Mouse (Mus musculus) stomach, embryonic 16.5 days (tissue): Measurements from ENCODE around the gene Hoxa1. TPM values are rescaled to one million over a fixed set of nuclear protein-coding genes. Genes with fewer than 3 reads are reported as not detected.

Experiments
- ATAC-seq: fragments of 200-750 bp; cut with Nextera tagmentation; 2 replicates; pipeline ENCODE4 v1.8.0; 2017; ENCODE audit warnings: moderate number of reproducible peaks, moderate TSS enrichment; ENCODE audit not compliant: insufficient read depth, low FRiP score
- H3K27ac ChIP-seq: fragments of 300-500 bp; sonication (generic); 2 replicates; pipeline ENCODE4 v1.5.1; 2014; ENCODE audit warnings: low read length
- H3K27me3 ChIP-seq: fragments of 300-500 bp; sonication (generic); 2 replicates; pipeline ENCODE4 v1.6.1; 2014; ENCODE audit warnings: low read length, control low read depth, mixed read lengths; ENCODE audit not compliant: control insufficient read depth, insufficient read depth
- H3K36me3 ChIP-seq: fragments of 300-500 bp; sonication (generic); 2 replicates; pipeline ENCODE4 v1.6.1; 2014; ENCODE audit warnings: low read length; ENCODE audit not compliant: control insufficient read depth, insufficient read depth
- H3K4me1 ChIP-seq: fragments of 300-500 bp; sonication (generic); 2 replicates; pipeline ENCODE4 v1.6.1; 2014; ENCODE audit warnings: low read length, control low read depth, mixed read lengths; ENCODE audit not compliant: control insufficient read depth, insufficient read depth
- H3K4me2 ChIP-seq: fragments of 300-500 bp; sonication (generic); 2 replicates; pipeline ENCODE4 v1.6.1; 2014; ENCODE audit warnings: low read depth, low read length, mixed read lengths
- H3K4me3 ChIP-seq: fragments of 300-500 bp; sonication (generic); replicated peaks from 2 replicates; pipeline ENCODE4 v1.5.1; 2014; ENCODE audit warnings: mild to moderate bottlenecking, low read length
- H3K9ac ChIP-seq: fragments of 300-500 bp; sonication (generic); 2 replicates; pipeline ENCODE4 v1.6.1; 2014; ENCODE audit warnings: low read length
- H3K9me3 ChIP-seq: fragments of 300-500 bp; sonication (generic); replicated peaks from 2 replicates; pipeline ENCODE4 v1.6.1; 2016; ENCODE audit warnings: low read length, control low read depth; ENCODE audit not compliant: control insufficient read depth
- WGBS: fragments of 180-500 bp; shearing (Covaris S2); extraction: QIAGEN DNeasy Blood & Tissue Kit; methylation state at CpG from one replicate; pipeline ENCODE4 v1.1.7; 2014; 5-methylcytosine and 5-hydroxymethylcytosine counted together
- polyA plus RNA-seq: library from polyadenylated mRNA; unstranded; fragments of >200 nt; fragmentation: Nextera tagmentation; extraction: Ambion mirVana; gene quantifications from 2 replicates; pipeline ENCODE4 v1.2.1, GENCODE M21; 2015

Gene Hoxa1
- polyA plus RNA-seq, 1 experiment from 2014 or later = 1.4 TPM

DNA sequence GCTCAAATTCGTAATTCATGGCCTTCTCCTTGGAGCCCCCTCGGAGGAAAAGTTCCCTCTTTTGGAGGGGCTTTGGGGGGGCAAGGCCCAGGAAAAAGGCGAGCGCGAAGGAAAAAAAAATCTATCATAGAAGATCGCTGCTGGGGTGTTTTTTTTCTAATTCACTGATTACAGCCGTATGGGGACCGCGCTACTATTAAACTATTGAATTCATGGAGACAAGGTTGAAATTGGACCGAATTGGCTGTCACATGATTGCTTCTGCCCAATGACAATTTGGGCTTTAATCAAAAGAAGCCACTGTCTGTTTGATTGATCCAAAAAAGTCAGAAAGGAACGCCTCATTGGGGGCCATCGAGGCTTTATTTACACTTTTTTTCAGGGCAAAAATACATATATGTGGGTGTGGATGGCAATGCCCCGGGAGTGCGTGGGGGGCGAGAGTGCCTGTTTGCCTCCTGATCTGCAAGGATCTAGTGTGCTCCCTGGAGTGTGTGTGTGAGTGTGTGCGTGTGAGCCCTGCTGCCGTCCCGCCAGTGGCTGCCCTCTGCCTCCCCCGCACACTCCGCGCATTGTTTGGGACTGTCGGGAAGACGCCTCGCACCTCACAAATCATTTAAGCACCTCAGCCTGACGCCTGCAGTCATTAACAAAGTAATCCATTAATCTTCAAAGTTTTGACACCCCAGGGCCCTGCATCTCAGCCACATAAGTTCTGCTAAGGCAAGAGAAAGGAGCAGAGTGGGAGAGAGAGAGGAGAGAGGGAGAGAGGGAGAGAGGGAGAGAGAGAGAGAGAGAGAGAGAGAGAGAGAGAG lies 6.7 kb upstream of the Hoxa1 start, which contains the start of gene Hoxa2:
Hoxa2 (minus strand) TSS at position 206 of the 815 bp plus-strand sequence.
- peaks cover 14% of the 10 kb centered on the region for H3K4me1 ChIP-seq
- H3K9me3 ChIP-seq = no peaks in the 10 kb centered on the region
- H3K27me3 ChIP-seq = no peaks in the 10 kb centered on the region
- H3K27ac ChIP-seq = peak within 1 kb of the TSS; percentile 94
- peak within 1 kb of the TSS; percentile 81 for H3K9ac ChIP-seq
- ATAC-seq = peak; percentile 57; the same call in 1 of the 2 replicates
- H3K4me2 ChIP-seq = peak within 1 kb of the TSS; percentile 65
- WGBS = 4% methylated on average over 25 of the region's 25 CpGs
- no peaks in the 10 kb centered on the region for H3K36me3 ChIP-seq
- peak within 1 kb of the TSS; percentile 61 for H3K4me3 ChIP-seq

DNA sequence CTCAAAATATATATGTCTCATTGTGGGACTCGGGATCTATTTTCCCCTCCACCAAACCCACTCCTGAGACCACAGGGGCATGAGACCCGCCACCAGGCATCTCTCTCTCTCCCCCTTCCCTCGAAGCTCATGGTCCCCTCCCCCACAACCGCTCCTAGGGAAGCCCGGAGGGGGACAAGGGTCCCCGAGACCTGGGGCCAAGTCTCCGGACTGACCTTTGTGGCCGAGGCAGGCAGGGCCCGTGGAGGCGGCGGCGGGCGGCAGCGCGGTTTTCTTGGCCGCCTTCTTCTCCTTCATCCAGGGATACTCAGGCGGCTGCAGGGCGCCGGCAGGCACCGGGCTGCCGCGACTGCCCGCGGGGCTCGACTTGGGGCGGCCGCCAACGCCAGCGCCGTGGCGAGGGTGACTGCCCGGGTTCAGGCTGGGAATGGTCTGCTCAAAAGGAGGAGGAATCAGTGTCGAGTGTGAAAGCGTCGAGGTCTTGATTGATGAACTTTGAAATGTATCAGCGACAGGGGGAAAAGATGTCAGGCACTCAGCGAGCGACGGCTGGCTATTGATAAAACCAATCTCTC lies 6.0 kb upstream of the Hoxa1 start:
- H3K27me3 ChIP-seq = no peaks in the 10 kb centered on the region
- peaks cover 20% of the 10 kb centered on the region for H3K4me1 ChIP-seq
- no peaks in the 10 kb centered on the region for H3K9me3 ChIP-seq
- H3K36me3 ChIP-seq = no peaks in the 10 kb centered on the region
- peak overlapping the region; percentile 94 for H3K27ac ChIP-seq
- H3K4me3 ChIP-seq = peak overlapping the region; percentile 61
- ATAC-seq = 0 out of 2 replicates have a peak, but pooled peaks have one; percentile 3
- peak overlapping the region; percentile 65 for H3K4me2 ChIP-seq
- peak overlapping the region; percentile 81 for H3K9ac ChIP-seq
- 1% methylated on average over 39 of the region's 39 CpGs for WGBS

DNA sequence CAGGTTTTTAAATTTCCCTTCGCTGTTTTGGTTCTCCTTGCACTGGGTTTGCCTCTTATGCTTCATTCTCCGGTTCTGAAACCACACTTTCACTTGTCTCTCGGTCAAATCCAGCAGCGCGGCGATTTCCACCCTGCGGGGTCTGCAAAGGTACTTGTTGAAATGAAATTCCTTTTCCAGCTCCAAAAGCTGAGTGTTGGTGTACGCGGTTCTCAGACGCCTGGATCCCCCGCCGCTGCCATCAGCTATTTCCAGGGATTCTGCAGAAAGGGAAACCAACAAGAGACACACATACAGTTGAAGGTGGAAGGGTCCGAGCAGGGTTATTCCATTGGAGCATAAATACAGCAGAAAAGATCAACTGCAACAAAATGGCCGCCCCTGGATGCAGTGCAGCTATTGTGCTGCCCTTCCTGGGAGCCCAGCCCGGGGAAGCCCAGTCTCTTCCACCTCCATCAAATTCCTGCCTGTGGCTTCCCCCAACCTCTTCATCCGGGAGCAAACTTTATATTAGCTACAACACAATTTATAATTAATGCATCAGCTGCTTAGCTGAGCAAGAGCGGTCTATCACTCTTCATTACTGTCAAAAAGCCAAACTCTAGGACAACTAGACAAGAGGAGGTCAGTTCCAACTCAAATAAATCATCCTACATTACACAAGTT lies 5.4 kb upstream of the Hoxa1 start:
- H3K27me3 ChIP-seq = no peaks in the 10 kb centered on the region
- peak overlapping the region; percentile 65 for H3K4me2 ChIP-seq
- WGBS = 11% methylated on average over 17 of the region's 17 CpGs
- H3K4me3 ChIP-seq = peak overlapping the region; percentile 61
- peak; percentile 1; the same call in 1 of the 2 replicates for ATAC-seq
- no peaks in the 10 kb centered on the region for H3K36me3 ChIP-seq
- H3K4me1 ChIP-seq = peaks cover 23% of the 10 kb centered on the region
- peak overlapping the region; percentile 94 for H3K27ac ChIP-seq
- H3K9ac ChIP-seq = peak overlapping the region; percentile 81
- H3K9me3 ChIP-seq = no peaks in the 10 kb centered on the region

DNA sequence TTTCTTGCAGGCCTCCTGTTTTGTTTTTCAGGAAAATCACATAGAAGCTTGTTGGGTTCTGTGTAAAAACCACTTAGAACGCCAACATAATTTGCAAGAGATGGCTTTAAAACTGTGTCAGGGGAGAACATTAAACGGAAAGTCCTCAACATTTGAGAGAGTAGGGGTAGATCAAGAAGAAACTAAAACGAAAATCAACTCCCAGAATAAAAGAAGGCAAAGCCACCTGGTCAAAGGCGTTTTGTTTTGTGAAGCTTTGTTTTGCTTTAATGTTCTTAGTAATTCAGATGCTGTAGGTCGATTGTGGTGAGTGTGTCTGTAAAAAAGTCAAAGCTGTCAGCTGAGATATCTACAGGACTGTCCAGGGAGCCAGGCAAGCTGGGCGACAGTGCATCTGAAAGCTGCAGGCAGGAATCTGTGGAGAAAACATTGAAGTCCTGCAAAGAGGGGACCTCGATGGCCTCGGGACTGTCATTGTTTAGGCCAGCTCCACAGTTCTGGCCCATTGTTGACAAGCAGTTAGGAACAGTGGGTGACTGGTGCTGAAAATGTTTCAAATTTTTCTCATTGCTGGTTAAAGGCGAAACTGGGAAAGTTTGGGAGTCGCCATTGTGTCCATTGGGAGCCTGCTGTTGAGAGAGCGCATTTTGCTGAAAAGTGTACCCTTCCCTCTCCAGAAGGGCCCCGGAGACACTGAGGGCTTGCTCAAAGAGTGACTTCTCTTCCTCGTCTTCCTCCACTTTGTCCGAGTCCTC lies 4.7 kb upstream of the Hoxa1 start:
- Histone ChIP-seq H3K4me2 (peak overlapping the region; percentile 65), H3K4me3 (peak overlapping the region; percentile 61), H3K27me3 (no peaks in the 10 kb centered on the region), H3K9ac (peak overlapping the region; percentile 81), H3K36me3 (no peaks in the 10 kb centered on the region), H3K4me1 (peaks cover 23% of the 10 kb centered on the region), H3K27ac (peak overlapping the region; percentile 94), H3K9me3 (no peaks in the 10 kb centered on the region)
- no peak for ATAC-seq
- 17% methylated on average over 14 of the region's 14 CpGs for WGBS

DNA sequence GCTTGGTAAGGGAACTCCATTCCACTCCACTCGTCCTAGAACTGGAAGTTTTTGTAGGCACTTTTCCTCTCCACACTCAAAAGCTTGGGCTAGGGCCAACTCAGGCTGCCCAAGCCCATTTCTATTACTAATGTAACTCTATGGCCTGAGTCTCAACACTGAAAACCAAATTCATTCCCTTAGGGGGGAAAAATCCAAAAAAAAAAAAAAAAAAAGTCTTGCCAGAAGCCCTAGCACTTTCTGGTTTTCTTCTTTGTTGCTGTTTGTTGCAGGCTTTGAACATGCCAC lies 3.9 kb upstream of the Hoxa1 start:
- peaks cover 23% of the 10 kb centered on the region for H3K4me1 ChIP-seq
- no peak for ATAC-seq
- WGBS = 23% methylated on average over 1 of the region's 1 CpGs
- peak overlapping the region; percentile 64 for H3K27ac ChIP-seq
- peak overlapping the region; percentile 65 for H3K4me2 ChIP-seq
- no peaks in the 10 kb centered on the region for H3K9me3 ChIP-seq
- peak overlapping the region; percentile 55 for H3K9ac ChIP-seq
- H3K27me3 ChIP-seq = no peaks in the 10 kb centered on the region
- peak overlapping the region; percentile 35 for H3K4me3 ChIP-seq
- H3K36me3 ChIP-seq = no peaks in the 10 kb centered on the region

DNA sequence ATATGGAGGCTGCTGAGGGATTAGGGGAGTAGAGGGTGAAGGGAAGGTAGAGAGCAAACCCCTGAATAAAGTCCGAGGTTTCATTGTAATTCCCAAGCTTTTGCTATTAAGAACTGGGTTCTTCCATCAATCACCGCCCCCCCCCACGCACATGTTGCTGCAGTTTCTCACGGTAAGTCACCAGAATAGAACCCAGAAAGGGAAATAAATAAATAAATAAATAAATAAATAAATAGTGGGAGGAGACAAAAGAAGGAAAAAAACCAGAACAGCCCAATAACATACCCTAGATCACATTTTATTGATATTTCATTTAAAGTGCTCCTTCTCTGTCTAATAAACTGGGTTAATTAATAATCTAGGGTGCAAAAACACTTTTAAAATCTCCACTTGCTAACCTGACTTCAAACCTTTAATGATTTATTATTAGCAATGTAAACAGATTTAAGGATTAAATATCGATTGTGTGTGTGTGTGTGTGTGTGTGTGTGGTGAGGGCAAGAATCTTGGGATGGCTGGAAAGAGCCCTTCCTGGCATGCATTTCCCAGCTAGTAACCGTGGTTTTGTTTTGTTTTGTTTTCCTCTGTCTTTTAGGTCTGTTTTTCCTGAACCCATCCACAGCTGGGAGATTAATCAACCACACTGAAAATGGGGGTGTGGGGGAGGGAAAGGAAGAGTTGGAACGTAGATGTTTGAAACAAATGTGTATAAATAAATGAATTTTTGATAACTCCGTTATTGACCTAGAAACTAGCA lies 3.4 kb upstream of the Hoxa1 start:
- H3K27ac ChIP-seq = peak overlapping the region; percentile 97
- H3K27me3 ChIP-seq = no peaks in the 10 kb centered on the region; the same call in 1 of the 2 replicates
- H3K4me3 ChIP-seq = peak overlapping the region; percentile 82
- peaks cover 23% of the 10 kb centered on the region for H3K4me1 ChIP-seq
- ATAC-seq = no peak
- 16% methylated on average over 8 of the region's 8 CpGs for WGBS
- H3K9ac ChIP-seq = peak overlapping the region; percentile 90
- H3K9me3 ChIP-seq = no peaks in the 10 kb centered on the region
- no peaks in the 10 kb centered on the region for H3K36me3 ChIP-seq
- peak overlapping the region; percentile 65 for H3K4me2 ChIP-seq

DNA sequence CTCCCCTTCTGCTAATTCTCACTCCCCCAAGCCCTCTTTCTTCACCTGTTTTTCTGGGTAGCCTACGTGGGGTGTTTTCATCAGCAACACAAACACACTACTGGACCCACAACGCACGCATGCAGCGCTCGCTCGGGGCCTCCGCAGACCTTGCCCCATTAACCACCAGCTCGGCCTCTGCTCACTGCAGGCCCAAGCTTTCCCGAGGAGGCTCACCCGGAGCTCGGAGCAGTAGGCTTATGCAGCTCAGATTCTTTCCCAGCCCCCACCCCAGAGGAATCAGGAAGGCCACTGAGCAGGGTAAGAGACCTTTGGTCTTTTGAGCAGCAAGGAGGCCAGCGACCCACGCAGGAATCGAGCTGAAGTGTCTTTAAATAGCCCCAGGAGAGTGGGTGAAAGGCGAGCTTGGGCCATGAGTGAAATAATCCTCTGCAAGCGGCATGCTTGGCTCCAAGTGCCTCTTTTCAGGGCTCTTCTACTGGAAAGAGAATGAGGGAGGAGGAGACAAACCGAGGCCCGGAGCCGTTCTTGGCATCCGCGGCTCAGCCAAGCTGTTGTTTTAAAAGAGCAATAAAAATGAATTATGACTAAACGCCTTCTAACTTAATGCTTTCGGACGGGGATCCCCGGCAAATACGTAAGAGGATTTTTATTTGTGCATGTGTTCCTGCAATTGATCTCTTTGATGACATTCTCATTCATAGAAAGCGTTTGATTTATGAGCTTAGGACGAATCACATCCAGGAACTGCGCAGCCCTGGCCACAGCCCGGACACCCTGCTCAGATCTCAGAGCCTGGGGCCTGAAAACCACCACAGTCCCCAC lies 2.6 kb upstream of the Hoxa1 start:
- H3K36me3 ChIP-seq = no peaks in the 10 kb centered on the region
- peak overlapping the region; percentile 97 for H3K27ac ChIP-seq
- no peaks in the 10 kb centered on the region for H3K9me3 ChIP-seq
- H3K4me1 ChIP-seq = peaks cover 23% of the 10 kb centered on the region
- 7% methylated on average over 30 of the region's 30 CpGs for WGBS
- peak overlapping the region; percentile 82 for H3K4me3 ChIP-seq
- peaks cover under 1% of the 10 kb centered on the region; the same call in 1 of the 2 replicates for H3K27me3 ChIP-seq
- peak; percentile 14; the same call in 1 of the 2 replicates for ATAC-seq
- H3K9ac ChIP-seq = peak overlapping the region; percentile 90
- H3K4me2 ChIP-seq = peak overlapping the region; percentile 65
